Mouse (Mus musculus) adrenal gland, postnatal 25 days (tissue): ENCODE results near the gene Rtl4. TPM values are rescaled to one million over a fixed set of nuclear protein-coding genes. Genes with fewer than 3 reads are reported as not detected.

ENCODE experiments used
- DNase-seq: peaks from one replicate; pipeline ENCODE4 v3.0.0; 2021; ENCODE audit warnings: mixed read lengths
- long read RNA-seq: library from polyadenylated mRNA; stranded (forward); transcript quantifications from one replicate; pipeline ENCODE4 v2.0.0, GENCODE M21; 2021
- microRNA-seq, 2 experiments: library from miRNA; unstranded; fragments of <30 nt; microRNA quantifications; one replicate each; pipeline ENCODE4 v1.2.0; 2021
- total RNA-seq: library from RNA; stranded (reverse); gene quantifications from 2 replicates; pipeline ENCODE4 v1.2.3, GENCODE M21; 2021

The Rtl4 gene
- total RNA-seq = 2.4 and 3.4 TPM in 2 replicates
- long read RNA-seq, partial matches to known transcripts = 0 of 1 reads
- long read RNA-seq, other reads (novel, unspliced or antisense) = 1 of 1 reads

GRCm38 (mm10) chrX:144688207-144689118, at the start of gene Rtl4:
Gene Rtl4, plus strand, starts transcription at chrX:144688907.
- peak; percentile 16 for DNase-seq

- DNase-seq = no peak
Observed at GRCm38 (mm10) chrX:144644756-144645155, 44.0 kb upstream of the Rtl4 start.

- DNase-seq = no peak
Observed at GRCm38 (mm10) chrX:144645394-144645793, 43.3 kb upstream of the Rtl4 start.

- no peak for DNase-seq
Observed at GRCm38 (mm10) chrX:144652196-144652595, 36.5 kb upstream of the Rtl4 start.

GRCm38 (mm10) chrX:144687742-144688141, 965 bp upstream of the Rtl4 start:
- peak; percentile 1 for DNase-seq

- no peak for DNase-seq
Observed at GRCm38 (mm10) chrX:144688142-144688206, 733 bp upstream of the Rtl4 start, which contains the start of gene Trpc5. Gene Trpc5, minus strand, starts transcription at chrX:144688180.

GRCm38 (mm10) chrX:144689119-144689858, 582 bp downstream of the Rtl4 start:
- DNase-seq = peak; percentile 1

- no peak for DNase-seq
Observed at GRCm38 (mm10) chrX:144689859-144690181, 1.1 kb downstream of the Rtl4 start.

GRCm38 (mm10) chrX:144716330-144716729, 27.6 kb downstream of the Rtl4 start:
- no peak for DNase-seq

- DNase-seq = no peak
Observed at GRCm38 (mm10) chrX:144747528-144748049, 58.9 kb downstream of the Rtl4 start.

GRCm38 (mm10) chrX:144986980-144987379, 298.3 kb downstream of the Rtl4 start:
- DNase-seq = no peak

- DNase-seq = no peak
Observed at GRCm38 (mm10) chrX:145065484-145065913, 376.8 kb downstream of the Rtl4 start.

- no peak for DNase-seq
Observed at GRCm38 (mm10) chrX:145089802-145090201, 401.1 kb downstream of the Rtl4 start.

GRCm38 (mm10) chrX:145090360-145090759, 401.7 kb downstream of the Rtl4 start:
- no peak for DNase-seq

GRCm38 (mm10) chrX:145090964-145091363, 402.3 kb downstream of the Rtl4 start:
- DNase-seq = no peak

Small RNA genes lying within 50 kb of the gene (microRNA-seq; reads per million reads assigned to microRNA genes)
- 0 reads per million in 2 experiments for gene Mir3472

Other genes starting within 250 kb of the Rtl4 start
- gene Trpc5os, start 232.3 kb upstream of the Rtl4 start, total RNA-seq = not detected in 2 replicates
- gene Trpc5, start 727 bp upstream of the Rtl4 start, total RNA-seq = 1.4 and 2.6 TPM in 2 replicates